Mouse (Mus musculus): ENCODE results near the gene Lysmd3.

GRCm38 (mm10) chr13:81711546-81712371 is 54.3 kb downstream of the Lysmd3 start:
- no peak for TF ChIP-seq CTCF (conservative IDR thresholded peaks at IDR 0.05; ENCODE audit: insufficient read depth, insufficient read length, low read depth, low read length)
- no peak for TF ChIP-seq POLR2A (IDR thresholded peaks at IDR 0.05; ENCODE audit: low read depth, low read length)

Measured in kidney, adult 2 months (tissue).